Mouse (Mus musculus) midbrain, embryonic 11.5 days (tissue): ENCODE measurements around the gene Zfp976. TPM values are rescaled to one million over a fixed set of nuclear protein-coding genes. Genes with fewer than 3 reads are reported as not detected.
"Not testable (repeated sequence)": the region's sequence is repeated elsewhere in the genome, so short reads cannot be mapped to it uniquely, and the experiment has no call there.

Experiments used
- ATAC-seq: fragments of 200-750 bp; cut with Nextera tagmentation; 2 replicates; pipeline ENCODE4 v1.8.0; 2017; ENCODE audit warnings: moderate TSS enrichment, moderate library complexity; ENCODE audit not compliant: low FRiP score
- DNase-seq: peaks from one replicate; pipeline ENCODE4 v3.0.0; 2015; ENCODE audit warnings: low spot score; ENCODE audit errors: missing footprints
- H3K27ac ChIP-seq: fragments of 300-500 bp; sonication (generic); 2 replicates; pipeline ENCODE4 v1.5.1; 2014; ENCODE audit warnings: low read depth, low read length
- H3K27me3 ChIP-seq: fragments of 300-500 bp; sonication (generic); 2 replicates; pipeline ENCODE4 v1.6.1; 2014; ENCODE audit warnings: mild to moderate bottlenecking, low read length, moderate library complexity, mixed read lengths; ENCODE audit not compliant: control insufficient read depth, insufficient read depth
- H3K36me3 ChIP-seq: fragments of 300-500 bp; sonication (generic); 2 replicates; pipeline ENCODE4 v1.6.1; 2014; ENCODE audit warnings: mild to moderate bottlenecking, low read length, moderate library complexity, mixed read lengths; ENCODE audit not compliant: control insufficient read depth, insufficient read depth
- H3K4me1 ChIP-seq: fragments of 300-500 bp; sonication (generic); 2 replicates; pipeline ENCODE4 v1.6.1; 2014; ENCODE audit warnings: low read length; ENCODE audit not compliant: control insufficient read depth, insufficient read depth
- H3K4me2 ChIP-seq: fragments of 300-500 bp; sonication (generic); 2 replicates; pipeline ENCODE4 v1.6.1; 2014; ENCODE audit warnings: mild to moderate bottlenecking, moderate library complexity
- H3K4me3 ChIP-seq: fragments of 300-500 bp; sonication (generic); 2 replicates; pipeline ENCODE4 v1.5.1; 2014; ENCODE audit warnings: low read depth, low read length
- H3K9ac ChIP-seq: fragments of 300-500 bp; sonication (generic); 2 replicates; pipeline ENCODE4 v1.6.1; 2014; ENCODE audit warnings: low read length
- H3K9me3 ChIP-seq: fragments of 300-500 bp; sonication (generic); 2 replicates; pipeline ENCODE4 v1.6.1; 2016; ENCODE audit warnings: low read length; ENCODE audit not compliant: control insufficient read depth
- WGBS: fragments of 180-500 bp; shearing (Covaris S2); extraction: QIAGEN DNeasy Blood & Tissue Kit; methylation state at CpG from one replicate; pipeline ENCODE4 v1.1.7; 2014; 5-methylcytosine and 5-hydroxymethylcytosine counted together
- polyA plus RNA-seq: library from polyadenylated mRNA; unstranded; fragments of >200 nt; fragmentation: Nextera tagmentation; extraction: Ambion mirVana; gene quantifications from 2 replicates; pipeline ENCODE4 v1.2.1, GENCODE M21; 2014

Gene Zfp976
- polyA plus RNA-seq, result 0.97 and 0.98 TPM in 2 replicates

DNA sequence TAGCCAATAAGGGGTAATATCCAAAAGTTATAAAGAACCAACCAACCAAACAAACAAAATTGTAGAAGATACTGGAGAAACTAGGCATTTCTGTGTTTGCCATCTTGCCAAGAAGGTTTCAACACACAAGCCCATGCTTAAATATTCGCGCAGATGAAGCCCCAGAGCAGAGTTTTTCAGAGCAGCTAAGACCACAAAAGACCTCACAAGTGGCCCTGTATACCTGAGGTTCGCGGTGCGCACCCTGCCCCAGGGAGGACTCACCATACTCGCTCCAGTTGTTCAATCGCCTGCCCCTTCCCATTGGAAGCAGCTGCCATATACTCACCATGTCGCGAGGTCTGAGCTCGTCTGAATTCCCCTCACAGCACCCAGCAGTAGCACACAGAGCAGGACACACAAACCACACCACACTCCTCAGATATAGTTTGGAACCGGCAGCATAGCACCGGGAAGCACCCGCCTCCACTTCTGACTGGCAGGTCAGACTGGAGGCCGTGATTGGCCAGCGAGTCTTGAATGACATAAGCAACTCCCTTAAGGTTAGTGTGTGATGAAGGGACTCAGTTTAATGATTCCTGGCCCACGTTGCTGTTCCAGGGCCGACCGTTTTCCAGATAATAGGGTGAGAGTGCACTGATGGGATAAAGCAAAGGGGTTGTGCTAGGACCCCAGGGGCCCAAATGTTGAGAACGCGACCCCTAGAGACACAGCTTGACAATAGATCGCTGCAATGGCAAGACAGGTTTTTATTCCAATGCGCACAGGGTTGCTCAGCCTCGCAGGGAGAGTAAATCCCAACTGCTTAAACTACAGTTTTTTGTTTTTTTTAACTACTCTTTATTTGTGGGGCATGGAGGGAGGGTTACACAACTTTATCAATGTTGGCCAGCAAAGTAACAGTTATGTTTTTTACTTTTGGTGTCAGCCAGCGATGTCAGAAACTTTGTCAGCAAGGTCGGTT, at the start of gene Zfp976:
TSS of gene Zfp976 (minus strand) at position 437 of the 964 bp plus-strand sequence.
- peak within 1 kb of the TSS; percentile 36 for H3K4me2 ChIP-seq
- ATAC-seq, result peak; percentile 99
- H3K4me1 ChIP-seq, H3K27ac ChIP-seq, H3K36me3 ChIP-seq, H3K27me3 ChIP-seq, H3K9me3 ChIP-seq: not testable (repeated sequence)
- peak; percentile 91 for DNase-seq
- peak within 1 kb of the TSS; percentile 27; the same call in 1 of the 2 replicates for H3K9ac ChIP-seq
- WGBS, result 3% methylated on average over 25 of the region's 25 CpGs
- H3K4me3 ChIP-seq, result peak within 1 kb of the TSS; percentile 28

DNA sequence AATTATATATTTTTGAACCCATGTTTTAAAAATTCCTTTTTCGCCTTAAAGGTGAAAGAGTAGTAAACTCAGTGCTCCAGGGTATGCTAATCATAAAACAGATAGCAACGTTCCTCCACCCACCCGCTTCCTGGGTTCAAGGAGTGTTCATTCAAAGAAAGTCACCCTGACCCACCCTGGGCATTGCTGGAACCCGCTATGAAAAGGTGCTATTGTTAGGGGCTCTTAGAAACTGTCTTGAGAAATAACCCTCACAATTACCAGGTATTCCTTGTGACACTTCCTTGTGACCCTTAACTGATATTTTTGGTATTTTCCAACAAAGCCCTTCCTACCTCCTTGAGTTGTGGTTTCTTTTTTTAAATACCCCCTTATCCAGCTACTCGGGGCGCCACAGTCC, 37.7 kb upstream of the Zfp976 start:
- H3K4me1 ChIP-seq, DNase-seq, H3K9ac ChIP-seq, H3K4me2 ChIP-seq, ATAC-seq, H3K9me3 ChIP-seq, H3K4me3 ChIP-seq, H3K36me3 ChIP-seq, H3K27ac ChIP-seq, H3K27me3 ChIP-seq: not testable (repeated sequence)
- 86% methylated on average over 6 of the region's 6 CpGs for WGBS

DNA sequence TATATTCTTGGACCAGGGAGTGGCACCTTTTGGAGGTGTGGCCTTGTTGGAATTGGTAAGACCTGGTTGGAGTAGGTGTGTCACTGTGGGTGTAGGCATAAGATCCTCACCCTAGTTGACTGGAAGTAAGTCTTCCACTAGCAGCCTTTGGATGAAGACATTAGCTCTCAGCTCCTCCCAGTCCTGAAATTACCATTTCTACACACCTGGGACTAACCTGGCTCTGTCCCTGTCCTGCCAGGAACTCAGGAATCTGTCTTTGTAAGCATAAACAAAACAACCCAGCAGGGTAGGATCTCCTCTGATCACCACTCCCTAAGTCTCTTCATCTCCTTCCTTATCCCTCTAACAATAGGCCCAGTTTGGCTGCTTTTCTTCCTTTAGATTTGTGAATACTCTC, 37.3 kb upstream of the Zfp976 start:
- not testable (repeated sequence) for H3K4me2 ChIP-seq, H3K4me1 ChIP-seq, DNase-seq, H3K27me3 ChIP-seq, ATAC-seq, H3K9me3 ChIP-seq, H3K4me3 ChIP-seq, H3K9ac ChIP-seq, H3K36me3 ChIP-seq, H3K27ac ChIP-seq

DNA sequence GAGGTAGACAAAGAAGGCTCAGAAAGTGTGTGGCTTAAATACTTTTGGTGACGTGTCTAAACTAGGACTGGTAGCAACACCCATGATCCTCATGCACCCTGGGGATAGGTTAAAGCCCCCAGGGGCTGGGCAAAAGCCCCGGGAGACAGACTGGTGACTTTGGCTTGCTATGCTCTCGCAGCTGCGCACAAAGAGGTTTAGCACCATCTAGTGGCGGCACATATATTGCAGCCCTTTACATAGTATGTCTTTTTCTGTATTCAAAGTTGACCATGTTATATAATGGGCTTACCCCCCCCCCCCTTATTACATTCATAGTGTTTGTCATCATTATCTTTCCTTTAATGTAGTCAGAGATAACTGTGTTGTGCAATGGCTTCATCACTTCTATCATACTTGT, 17.8 kb upstream of the Zfp976 start:
- not testable (repeated sequence) for DNase-seq

DNA sequence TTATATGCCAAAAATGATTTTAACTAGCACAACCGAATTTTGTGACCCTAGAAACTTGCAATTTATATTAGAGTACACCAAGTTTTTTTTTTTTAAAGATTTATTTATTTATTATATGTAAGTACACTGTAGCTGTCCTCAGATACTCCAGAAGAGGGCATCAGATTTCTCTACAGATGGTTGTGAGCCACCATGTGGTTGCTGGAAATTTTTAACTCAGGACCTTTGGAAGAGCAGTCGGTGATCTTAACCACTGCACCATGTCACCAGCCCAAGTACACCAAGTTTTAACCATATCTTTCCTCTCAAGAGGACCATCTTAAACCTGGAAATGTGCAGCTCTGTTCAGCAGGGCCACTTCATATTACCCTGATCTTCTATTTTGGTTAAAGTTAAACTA, 12.8 kb upstream of the Zfp976 start:
- not testable (repeated sequence) for H3K27ac ChIP-seq, H3K4me2 ChIP-seq, H3K36me3 ChIP-seq, ATAC-seq, H3K9me3 ChIP-seq, H3K4me1 ChIP-seq, H3K27me3 ChIP-seq, H3K9ac ChIP-seq, H3K4me3 ChIP-seq, DNase-seq
- WGBS, result 73% methylated on average over 2 of the region's 2 CpGs

More for the DNA sequence above, 17.8 kb upstream of the Zfp976 start:
- not testable (repeated sequence) for ATAC-seq, H3K9ac ChIP-seq, H3K36me3 ChIP-seq, H3K4me2 ChIP-seq, H3K27ac ChIP-seq, H3K27me3 ChIP-seq, H3K4me3 ChIP-seq, H3K4me1 ChIP-seq, H3K9me3 ChIP-seq
- 62% methylated on average over 4 of the region's 5 CpGs for WGBS

DNA sequence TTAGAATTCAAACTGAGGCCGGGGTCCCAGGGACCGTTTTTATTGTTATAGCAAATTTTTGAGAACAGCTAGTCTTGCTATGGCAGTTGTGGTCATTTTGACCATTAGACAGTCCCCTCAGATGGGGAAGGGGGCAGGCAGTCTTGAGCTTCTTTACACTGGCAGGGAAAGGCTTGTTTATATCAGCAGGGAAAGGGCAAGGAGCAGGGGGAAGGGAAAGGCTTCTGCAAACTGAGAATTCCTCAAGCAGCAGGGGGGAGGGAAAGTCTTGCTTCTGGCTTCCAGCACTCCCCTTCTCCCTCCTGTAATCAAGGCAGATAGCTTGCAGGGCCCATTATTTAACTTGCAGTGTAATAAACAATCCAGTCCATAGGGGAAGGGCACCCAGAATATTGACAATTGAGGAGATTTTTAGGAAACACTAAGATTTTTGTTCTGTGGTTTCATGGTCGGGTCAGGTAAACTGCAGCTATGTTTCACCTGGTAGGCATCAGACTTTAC, 782 bp upstream of the Zfp976 start:
- WGBS, result 19% methylated on average over 3 of the region's 3 CpGs
- not testable (repeated sequence) for ATAC-seq, H3K9ac ChIP-seq, H3K36me3 ChIP-seq, H3K9me3 ChIP-seq, DNase-seq, H3K4me1 ChIP-seq, H3K27ac ChIP-seq, H3K27me3 ChIP-seq
- Histone ChIP-seq H3K4me3 (peak overlapping the region; percentile 28), H3K4me2 (peak overlapping the region; percentile 36; the same call in 1 of the 2 replicates)

DNA sequence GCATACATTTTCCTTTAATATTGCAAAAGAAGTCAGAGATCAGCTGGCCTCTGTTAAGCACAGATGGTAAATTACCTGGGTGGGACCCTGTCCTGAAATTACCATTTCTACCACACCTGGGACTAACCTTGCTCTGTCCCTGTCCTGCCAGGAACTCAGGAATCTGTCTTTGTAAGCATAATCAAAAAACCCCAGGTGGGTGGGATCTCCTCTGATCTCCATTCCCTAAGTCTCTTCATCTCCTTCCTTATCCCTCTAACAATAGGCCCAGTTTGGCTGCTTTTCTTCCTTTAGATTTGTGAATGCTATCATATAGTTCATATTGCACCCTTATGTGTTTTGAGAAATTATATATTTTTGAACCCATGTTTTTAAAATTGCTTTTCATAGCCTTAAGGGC, 11.4 kb downstream of the Zfp976 start:
- H3K4me2 ChIP-seq, H3K36me3 ChIP-seq, H3K4me1 ChIP-seq, H3K9me3 ChIP-seq, ATAC-seq, H3K4me3 ChIP-seq, H3K27me3 ChIP-seq, DNase-seq, H3K9ac ChIP-seq, H3K27ac ChIP-seq: not testable (repeated sequence)

DNA sequence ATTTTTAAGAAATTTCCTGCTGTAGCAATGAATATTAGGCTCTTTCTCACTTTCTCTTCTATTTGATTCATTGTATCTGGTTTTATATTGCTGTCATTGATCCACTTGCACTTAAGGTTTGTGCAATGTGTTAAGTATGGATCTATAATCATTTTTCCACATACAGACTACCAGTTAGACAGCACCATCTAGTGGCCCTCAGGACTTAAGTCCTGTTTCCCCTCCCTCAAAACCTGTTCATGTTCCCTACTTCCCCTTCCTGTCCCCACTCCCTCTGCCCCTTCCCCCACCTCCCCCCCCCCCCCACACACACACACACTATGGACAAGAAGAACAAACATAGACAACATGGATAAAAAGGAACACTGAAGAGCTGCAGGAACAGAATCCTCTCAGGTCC, 46.7 kb downstream of the Zfp976 start:
- H3K36me3 ChIP-seq, DNase-seq, H3K27ac ChIP-seq, H3K4me1 ChIP-seq, H3K27me3 ChIP-seq, H3K4me2 ChIP-seq, ATAC-seq, H3K9me3 ChIP-seq, H3K9ac ChIP-seq, H3K4me3 ChIP-seq: not testable (repeated sequence)

DNA sequence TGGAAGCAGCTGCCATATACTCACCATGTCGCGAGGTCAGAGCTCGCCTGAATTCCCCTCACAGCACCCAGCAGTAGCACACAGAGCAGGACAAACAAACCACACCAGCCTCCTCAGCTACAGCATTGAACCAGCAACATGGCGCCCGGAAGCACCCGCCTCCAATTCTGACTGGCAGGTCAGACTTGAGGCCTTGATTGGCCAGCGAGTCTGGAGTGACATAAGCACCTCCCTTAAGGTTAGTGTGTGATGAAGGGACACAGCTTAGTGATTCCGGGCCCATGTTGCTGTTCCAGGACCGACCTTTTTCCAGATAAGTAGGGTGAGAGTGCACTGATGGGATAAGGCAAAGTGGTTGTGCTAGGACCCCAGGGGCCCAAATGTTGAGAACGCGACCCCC, 50.0 kb downstream of the Zfp976 start, which contains the start of gene Zfp977:
TSS of gene Zfp977 (minus strand) at position 135 of the 400 bp plus-strand sequence.
- not testable (repeated sequence) for H3K36me3 ChIP-seq, H3K27ac ChIP-seq, H3K27me3 ChIP-seq, H3K4me3 ChIP-seq, H3K9me3 ChIP-seq, H3K4me2 ChIP-seq, DNase-seq, ATAC-seq, H3K4me1 ChIP-seq, H3K9ac ChIP-seq
- 91% methylated on average over 11 of the region's 11 CpGs for whole genome bisulfite sequencing
